Mouse (Mus musculus): ENCODE measurements around the gene Cdca5.

The Cdca5 gene

DNA sequence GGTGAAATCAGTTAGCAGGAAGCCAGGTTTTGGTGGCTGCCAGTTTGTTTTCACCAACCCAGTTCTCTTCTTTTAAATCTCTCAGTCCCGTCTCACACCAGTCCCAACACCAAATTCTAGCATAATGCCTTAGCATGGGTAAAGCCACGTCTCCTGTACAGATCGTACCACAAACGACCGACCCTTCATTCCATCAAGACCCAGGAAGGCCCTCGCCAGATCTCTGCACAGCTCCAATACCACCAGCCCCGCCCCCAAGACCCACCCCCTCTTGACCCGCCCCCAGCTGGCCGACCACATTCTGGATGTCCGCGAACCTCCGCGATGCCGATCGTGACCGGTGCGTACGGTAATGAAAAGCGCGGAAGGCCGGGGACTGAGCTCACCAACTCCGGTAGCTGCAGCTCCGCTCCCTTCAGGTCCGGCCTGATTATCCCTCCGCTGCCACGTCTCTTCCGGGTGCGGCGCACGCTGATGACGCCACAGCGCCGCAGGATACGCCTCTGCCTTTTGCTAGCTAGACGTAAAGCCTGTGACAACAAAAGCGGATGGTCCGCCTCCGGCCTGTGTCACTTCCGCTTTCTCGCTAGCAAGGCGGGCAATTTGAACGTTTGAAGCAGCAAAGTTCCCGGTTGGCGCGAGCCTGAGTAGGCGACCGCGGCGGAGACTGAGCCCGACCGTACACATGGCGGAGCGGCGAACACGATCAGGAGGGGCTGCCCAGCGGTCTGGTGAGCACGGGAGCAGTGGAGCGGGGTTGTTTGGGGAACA is at the start of gene Cdca5, which contains the start of gene Zfpl1:
Cdca5 (plus strand) TSS at position 506 of the 771 bp plus-strand sequence.
Zfpl1 (minus strand) TSS at position 479 of the 771 bp plus-strand sequence.
- DNase-seq (ENCODE audit: low read depth) = peak; percentile 98

DNA sequence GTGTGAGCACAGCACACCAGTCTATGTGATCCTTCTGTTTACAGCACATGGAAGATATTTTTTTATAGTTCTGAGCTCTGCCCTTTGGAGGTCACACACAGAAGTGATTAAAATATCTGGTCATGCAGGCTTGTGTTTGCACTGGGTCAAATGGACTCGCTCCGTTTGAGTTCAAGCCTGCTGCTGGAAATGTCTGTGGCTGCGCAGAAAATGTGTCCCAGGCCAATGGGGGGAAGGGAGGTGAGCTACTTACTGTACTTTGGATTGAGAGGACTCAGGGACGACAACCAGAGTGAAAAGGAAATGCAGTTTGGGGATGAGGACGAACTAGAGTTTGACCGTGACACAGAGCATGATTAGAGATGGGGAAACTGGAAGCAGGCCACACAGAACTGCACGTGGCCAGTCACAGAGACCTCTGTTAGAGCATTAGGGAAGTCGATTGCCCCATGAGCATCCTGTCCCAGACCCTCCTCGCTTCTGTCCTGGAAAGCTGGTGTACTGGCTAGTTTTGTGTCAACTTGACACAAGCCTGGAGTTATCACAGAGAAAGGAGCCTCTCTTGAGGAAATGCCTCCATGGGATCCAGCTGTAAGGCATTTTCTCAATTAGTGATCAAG is 48.7 kb upstream of the Cdca5 start:
- DNase-seq (ENCODE audit: low read depth) = no peak

DNA sequence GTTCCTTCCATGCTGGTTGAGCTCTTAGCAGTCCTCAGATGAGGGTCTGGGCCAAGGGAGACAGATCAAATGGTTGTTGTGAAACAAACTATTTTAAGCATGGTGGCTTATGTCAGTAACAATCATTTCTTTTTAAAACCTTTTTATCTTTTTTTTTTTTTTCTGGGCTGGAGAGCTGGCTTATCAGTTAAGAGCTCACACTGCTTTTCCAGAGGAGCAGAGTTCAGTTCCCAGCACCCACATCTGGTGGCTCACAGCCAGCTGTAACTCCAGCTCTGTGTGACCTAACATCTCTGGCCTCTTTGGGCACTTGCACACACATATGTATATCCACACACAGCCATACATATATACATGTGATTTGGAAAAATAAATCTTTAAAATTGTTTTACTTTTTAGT is 47.1 kb upstream of the Cdca5 start:
- no peak for DNase-seq (ENCODE audit: low read depth)

DNA sequence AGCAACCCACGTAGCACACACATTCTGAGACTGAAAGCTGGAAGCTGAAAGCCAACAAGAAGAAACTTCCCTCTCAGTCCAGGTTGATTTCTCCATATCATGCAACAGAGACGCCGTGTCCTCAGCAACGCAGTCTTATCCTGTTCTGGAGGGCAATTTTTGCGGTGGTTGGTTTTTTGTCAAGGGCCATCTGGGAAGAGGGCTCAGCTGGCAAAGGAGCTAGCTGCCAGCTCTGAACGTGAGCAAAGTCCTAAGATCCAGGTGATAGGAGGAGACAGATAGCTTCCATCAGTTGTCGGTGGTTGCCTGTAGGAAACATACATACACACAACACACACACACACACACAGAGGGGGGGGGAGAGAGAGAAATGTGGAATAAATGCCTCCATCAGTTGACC is 46.5 kb upstream of the Cdca5 start:
- no peak for DNase-seq (ENCODE audit: low read depth)

DNA sequence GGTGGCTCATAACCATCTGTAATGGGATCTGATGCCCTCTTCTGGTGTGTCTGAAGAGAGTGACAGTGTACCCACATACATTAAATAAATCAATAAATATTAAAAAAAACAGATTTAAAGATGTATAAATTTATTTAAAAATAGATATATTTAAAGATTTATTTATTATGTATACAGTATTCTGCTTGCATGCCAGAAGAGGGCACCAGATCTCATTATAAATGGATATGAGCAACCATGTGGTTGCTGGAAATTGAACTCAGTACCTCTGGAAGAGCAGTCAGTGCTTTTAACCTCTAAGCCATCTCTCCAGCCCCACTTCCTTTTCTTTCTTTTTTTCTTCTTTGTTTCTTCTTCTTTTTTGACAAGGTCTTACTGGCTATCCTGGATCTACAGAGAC is 44.8 kb upstream of the Cdca5 start:
- no peak for DNase-seq (ENCODE audit: low read depth)

- DNase-seq (ENCODE audit: low read depth) = no peak
These were observed 42.5 kb upstream of the Cdca5 start for GRCm38 (mm10) chr19:6042293-6042692.

GRCm38 (mm10) chr19:6044102-6044501 is 40.7 kb upstream of the Cdca5 start:
- peak; percentile 63 for DNase-seq (ENCODE audit: low read depth)

- DNase-seq (ENCODE audit: low read depth) = no peak
These were observed 39.2 kb upstream of the Cdca5 start for GRCm38 (mm10) chr19:6045366-6046293.

GRCm38 (mm10) chr19:6046294-6047153 is 38.3 kb upstream of the Cdca5 start, which contains the start of gene Syvn1:
Gene Syvn1, plus strand, starts transcription at chr19:6046576.
- peak; percentile 95 for DNase-seq (ENCODE audit: low read depth)

- no peak for DNase-seq (ENCODE audit: low read depth)
These were observed 37.5 kb upstream of the Cdca5 start for GRCm38 (mm10) chr19:6047154-6047898.

DNA sequence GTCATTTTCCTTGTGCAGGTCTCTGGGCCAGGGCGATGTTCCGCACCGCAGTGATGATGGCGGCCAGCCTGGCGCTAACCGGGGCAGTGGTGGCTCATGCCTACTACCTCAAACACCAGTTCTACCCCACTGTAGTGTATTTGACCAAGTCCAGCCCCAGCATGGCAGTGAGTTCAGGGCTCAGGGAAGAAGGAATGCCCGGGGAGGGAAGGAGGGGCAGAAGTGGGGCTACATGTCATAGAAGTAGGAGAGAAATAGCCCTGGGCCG is 37.0 kb upstream of the Cdca5 start:
- no peak for DNase-seq (ENCODE audit: low read depth)

DNA sequence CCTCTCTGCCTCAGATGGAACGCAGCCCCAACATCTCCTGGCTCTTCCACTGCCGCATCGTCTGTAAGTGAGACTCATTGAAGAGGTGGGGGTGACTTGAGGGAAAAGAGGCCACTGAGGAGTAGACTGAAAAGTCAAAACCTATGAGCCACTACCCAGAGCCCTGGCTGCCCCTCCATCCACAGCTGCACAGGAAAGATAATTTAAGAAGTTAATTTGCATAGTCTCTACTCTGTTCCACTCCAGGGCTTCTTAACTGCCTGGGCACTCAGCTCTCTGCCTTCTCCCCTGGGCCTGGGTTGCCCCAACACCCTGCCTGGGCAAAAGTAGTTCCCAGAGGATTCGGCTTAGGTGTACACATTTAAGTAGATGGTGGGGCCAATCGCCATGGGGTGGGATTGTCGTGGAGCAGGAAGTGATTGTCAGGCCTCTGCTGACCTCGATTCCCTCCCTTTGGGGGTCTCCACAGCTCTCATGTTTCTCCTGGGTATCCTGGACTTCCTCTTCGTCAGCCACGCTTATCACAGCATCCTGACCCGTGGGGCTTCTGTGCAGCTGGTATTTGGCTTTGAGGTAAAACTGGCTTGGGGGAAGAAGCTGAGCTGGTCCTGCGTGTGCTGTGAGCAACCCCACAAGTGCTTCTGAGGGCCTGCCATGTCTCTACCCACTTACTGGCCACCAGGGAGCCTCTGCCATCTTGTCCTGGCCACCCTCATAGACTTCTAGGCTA is 35.9 kb upstream of the Cdca5 start:
- DNase-seq (ENCODE audit: low read depth) = no peak

- no peak for DNase-seq (ENCODE audit: low read depth)
These were observed 32.3 kb upstream of the Cdca5 start for GRCm38 (mm10) chr19:6052516-6052915.

DNA sequence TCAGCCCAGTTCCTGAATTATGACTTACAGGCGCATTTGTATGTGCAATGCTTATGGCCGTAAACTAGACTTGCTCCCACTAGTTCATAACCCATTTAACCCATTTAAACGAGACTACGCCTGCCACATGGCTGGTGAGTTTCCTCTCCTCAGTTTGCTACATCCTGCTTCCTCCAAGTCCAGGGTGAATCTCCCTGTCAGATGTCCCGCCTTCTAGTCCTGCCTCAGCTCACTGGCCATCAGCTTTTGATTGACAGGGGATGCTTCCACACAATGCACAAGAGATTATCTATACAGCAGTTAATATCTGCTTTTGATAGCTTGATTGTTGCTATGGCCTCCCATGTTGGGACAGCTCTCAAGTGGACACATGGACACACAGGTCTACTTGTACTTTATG is 30.5 kb upstream of the Cdca5 start:
- peak; percentile 10 for DNase-seq (ENCODE audit: low read depth)

DNA sequence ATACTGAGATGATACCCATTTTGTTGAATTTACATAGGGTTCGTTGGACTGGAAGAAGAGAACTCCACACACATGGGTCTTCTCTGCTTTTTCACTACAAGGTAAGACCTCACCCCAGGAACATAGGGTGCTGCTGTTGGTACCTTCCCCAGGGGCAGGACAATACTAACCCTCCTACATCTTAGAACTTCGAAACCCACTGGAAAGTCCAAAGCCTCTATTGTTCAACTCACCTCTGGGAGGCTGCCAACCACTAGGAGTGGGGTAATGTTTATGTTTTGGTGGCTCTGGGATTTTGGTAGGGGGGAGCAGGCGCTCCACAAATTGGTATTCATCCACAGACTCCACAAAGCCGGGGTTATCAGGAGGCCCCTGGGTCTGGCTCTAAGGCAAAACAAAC is 28.1 kb upstream of the Cdca5 start:
- no peak for DNase-seq (ENCODE audit: low read depth)

DNA sequence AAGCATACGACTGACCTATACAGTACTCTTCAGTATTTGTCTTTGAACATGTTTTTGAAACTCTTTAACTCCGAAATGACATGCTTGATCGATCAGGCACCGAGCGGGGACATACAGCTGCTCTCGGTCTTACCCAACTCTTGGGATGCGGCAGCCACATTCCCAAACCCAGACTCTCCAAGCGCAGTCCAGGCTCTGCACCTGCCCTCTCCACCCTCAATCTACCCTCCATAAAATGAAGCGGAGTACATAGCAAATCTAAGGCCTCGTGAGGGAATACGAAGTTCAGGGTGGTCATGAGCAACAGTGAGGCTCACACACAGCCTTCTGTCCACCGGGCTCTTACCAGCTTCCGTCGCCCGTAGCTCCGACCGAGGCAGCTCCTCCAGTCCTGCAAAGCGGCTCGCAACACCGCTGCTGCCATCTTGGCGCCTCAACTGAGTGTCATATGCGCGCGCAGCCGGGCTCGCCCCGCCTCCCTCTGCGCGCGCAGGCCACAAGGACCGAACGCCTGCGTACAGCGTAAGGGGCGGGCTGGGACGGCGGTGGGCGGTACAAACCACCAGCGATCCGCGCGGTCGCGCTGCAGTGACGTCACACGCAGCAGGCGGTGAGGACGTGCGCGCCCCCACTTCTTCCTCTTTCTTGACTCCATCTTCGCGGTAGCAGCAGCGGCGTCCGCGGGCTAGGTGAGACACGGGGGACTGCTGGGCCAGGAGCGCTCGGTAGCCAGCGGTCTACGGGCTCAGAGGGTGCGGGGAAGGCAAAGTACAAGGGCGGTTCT is 27.3 kb upstream of the Cdca5 start, which contains the start of the genes Mrpl49 and Fau:
Mrpl49 (minus strand) TSS at position 473 of the 784 bp plus-strand sequence.
Fau (plus strand) TSS at position 532 of the 784 bp plus-strand sequence.
- DNase-seq (ENCODE audit: low read depth) = peak; percentile 99

- no peak for DNase-seq (ENCODE audit: low read depth)
These were observed 26.3 kb upstream of the Cdca5 start for GRCm38 (mm10) chr19:6058513-6058912.

- DNase-seq (ENCODE audit: low read depth) = no peak
These were observed 25.8 kb upstream of the Cdca5 start for GRCm38 (mm10) chr19:6058966-6059365.

- peak; percentile 96 for DNase-seq (ENCODE audit: low read depth)
These were observed 23.7 kb upstream of the Cdca5 start, which contains the start of gene Znhit2 for GRCm38 (mm10) chr19:6061021-6061533. Gene Znhit2, plus strand, starts transcription at chr19:6061192.
